Comparison of ENCODE assay signal across 9 mouse cellular contexts in the genomic region with DNA sequence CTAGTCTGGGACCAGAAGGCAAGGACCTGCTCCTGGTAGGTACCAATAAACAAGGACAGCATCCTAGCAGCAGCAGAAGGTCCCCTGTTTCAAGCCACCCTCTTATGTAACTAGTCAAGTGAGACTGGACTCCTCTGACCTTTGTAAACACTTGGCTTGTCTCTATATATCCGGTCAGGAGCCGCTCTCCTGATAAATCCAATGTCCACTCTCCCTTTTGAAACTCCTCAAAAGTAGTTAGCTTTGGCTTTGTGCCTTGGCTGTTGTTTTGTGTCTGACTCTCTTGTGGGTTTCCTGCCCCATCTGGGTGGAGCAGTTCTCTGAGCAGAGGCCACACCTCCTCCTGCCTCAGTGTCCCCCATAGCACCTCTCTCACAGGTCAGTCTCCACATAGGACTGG. TPM values are rescaled to one million over a fixed set of nuclear protein-coding genes. Genes with fewer than 3 reads are reported as not detected.
DNase-seq lines count a peak whose midpoint lies in the region; ATAC-seq and TF ChIP-seq lines count a peak whose summit lies in the region.
"Had no signal": no experiment of that assay in that cellular context is flagged by ENCODE, and none has a peak within 500 bp of the region (broad histone marks: within the 10 kb centered on the region; RNA-seq: fewer than 3 reads in every experiment).

No protein-coding gene starts in this region.

- no peak for ATAC-seq in lung, embryonic 15.5 days (ENCODE audit: borderline replicate concordance, extremely low read depth, low FRiP score, low TSS enrichment)
- ATAC-seq in heart, embryonic 12.5 days (ENCODE audit: insufficient number of reproducible peaks, low FRiP score), result peak; percentile 29
- ATAC-seq in frontal cortex, adult (ENCODE audit: low TSS enrichment), result no peak
- no peak for ATAC-seq in megakaryocyte-erythroid progenitor cell, adult 5-6 weeks (replicated peaks; ENCODE audit: low FRiP score, low TSS enrichment, poor library complexity, severe bottlenecking)

- H3K4me3 ChIP-seq in lung, embryonic 15.5 days, result no peak overlapping the region
- H3K4me3 ChIP-seq in lung, adult 2 months (replicated peaks; ENCODE audit: extremely low read depth, low read depth, low read length), result no peak overlapping the region
- H3K4me3 ChIP-seq in heart, embryonic 12.5 days, result no peak overlapping the region
- H3K4me3 ChIP-seq: erythroblast, embryonic 14.5 days had no signal

- H3K9me3 ChIP-seq in lung, embryonic 15.5 days, result no peaks in the 10 kb centered on the region
- H3K9me3 ChIP-seq in heart, embryonic 12.5 days (replicated peaks), result peaks cover 8% of the 10 kb centered on the region

- WGBS in lung, embryonic 15.5 days, result 43% methylated on average over 2 of the region's 2 CpGs
- WGBS in lung, adult 2 months, result 14% methylated on average over 2 of the region's 2 CpGs
- WGBS in heart, embryonic 12.5 days, result 69% methylated on average over 2 of the region's 2 CpGs

- no peaks in the 10 kb centered on the region for H3K36me3 ChIP-seq in lung, embryonic 15.5 days
- H3K36me3 ChIP-seq in heart, embryonic 12.5 days, result no peaks in the 10 kb centered on the region; the same call in 1 of the 2 replicates

- peaks cover 29% of the 10 kb centered on the region for H3K27me3 ChIP-seq in lung, embryonic 15.5 days
- peaks cover 28% of the 10 kb centered on the region for H3K27me3 ChIP-seq in heart, embryonic 12.5 days (replicated peaks)

- 0 out of 2 replicates have a peak overlapping the region, but pooled peaks have one; percentile 5 for H3K9ac ChIP-seq in lung, embryonic 15.5 days
- H3K9ac ChIP-seq in heart, embryonic 12.5 days, result 0 out of 2 replicates have a peak overlapping the region, but pooled peaks have one; percentile 16

- no peak for DNase-seq in lung, adult 2 months
- peak; percentile 76 for DNase-seq in kidney, postnatal 14 days
- peak; percentile 68 for DNase-seq in skeletal muscle tissue, adult 2 months (ENCODE audit: low read depth, low spot score)
- DNase-seq in gastrocnemius, adult 8-10 months (ENCODE audit: low spot score in 2 of 2), result no peak

- no peak for TF ChIP-seq POLR2A in lung, adult 2 months (IDR thresholded peaks at IDR 0.05; ENCODE audit: borderline replicate concordance, extremely low read depth, low read depth, low read length)

- H3K4me1 ChIP-seq in lung, embryonic 15.5 days, result peaks cover 39% of the 10 kb centered on the region
- H3K4me1 ChIP-seq in lung, adult 2 months (ENCODE audit: control insufficient read depth, insufficient read depth, low read length), result peaks cover 15% of the 10 kb centered on the region
- peaks cover 29% of the 10 kb centered on the region for H3K4me1 ChIP-seq in heart, embryonic 12.5 days (replicated peaks)

- TF ChIP-seq CTCF in lung, adult 2 months (IDR thresholded peaks at IDR 0.05; ENCODE audit: insufficient read depth, low read length), result no peak

- H3K4me2 ChIP-seq in lung, embryonic 15.5 days, result no peak overlapping the region
- no peak overlapping the region for H3K4me2 ChIP-seq in heart, embryonic 12.5 days

- peak overlapping the region; percentile 93 for H3K27ac ChIP-seq in lung, embryonic 15.5 days
- peak overlapping the region; percentile 90 for H3K27ac ChIP-seq in heart, embryonic 12.5 days (ENCODE audit: poor library complexity, severe bottlenecking)

RNA-seq across cellular contexts. Expression of a gene that starts 19.4 kb away (rescaled TPM):
- polyA plus RNA-seq in lung, embryonic 15.5 days (2015; fragmentation: Nextera tagmentation; extraction: Ambion mirVana), result 19.6 and 21.2 TPM in 2 replicates
- polyA plus RNA-seq in lung, adult 2 months (2012; rRNA removed), result 45.6 and 67.9 TPM in 2 replicates
- polyA plus RNA-seq in heart, embryonic 12.5 days (2016; fragmentation: Nextera tagmentation; extraction: Ambion mirVana), result 36.1 and 38.3 TPM in 2 replicates
- 100 to 1,000 TPM in 2 of 4 experiments, 10 to 100 TPM in 2; 88.9 to 111 (median 97.2) TPM for total RNA-seq in gastrocnemius, adult 8-10 months (2022)
- total RNA-seq in megakaryocyte-erythroid progenitor cell, adult 5-6 weeks (2014; fragmentation: Nextera tagmentation), result 18.2 and 21.3 TPM in 2 replicates
- 19.9 and 27.1 TPM in 2 replicates for total RNA-seq in megakaryocyte-erythroid progenitor cell, adult 5-6 weeks (2017)

RNA-seq across cellular contexts. Expression of a gene that starts 19.6 kb away (rescaled TPM):
- polyA plus RNA-seq in lung, embryonic 15.5 days (2015; fragmentation: Nextera tagmentation; extraction: Ambion mirVana), result 77.5 and 78.3 TPM in 2 replicates
- 26.9 and 29.3 TPM in 2 replicates for polyA plus RNA-seq in lung, adult 2 months (2012; rRNA removed)
- polyA plus RNA-seq in heart, embryonic 12.5 days (2016; fragmentation: Nextera tagmentation; extraction: Ambion mirVana), result 74.9 and 75.5 TPM in 2 replicates
- 10 to 100 TPM; 15.7 to 18.4 (median 17.2) TPM for total RNA-seq in gastrocnemius, adult 8-10 months (2022)
- total RNA-seq in megakaryocyte-erythroid progenitor cell, adult 5-6 weeks (2014; fragmentation: Nextera tagmentation), result 82.7 and 85.5 TPM in 2 replicates
- total RNA-seq in megakaryocyte-erythroid progenitor cell, adult 5-6 weeks (2017), result 28.1 and 28.8 TPM in 2 replicates

RNA-seq across cellular contexts. Expression of a gene that starts 19.6 kb away (rescaled TPM):
- 5.8 and 6.4 TPM in 2 replicates for polyA plus RNA-seq in lung, embryonic 15.5 days (2015; fragmentation: Nextera tagmentation; extraction: Ambion mirVana)
- polyA plus RNA-seq in lung, adult 2 months (2012; rRNA removed), result 3.6 and 16.8 TPM in 2 replicates
- polyA plus RNA-seq in heart, embryonic 12.5 days (2016; fragmentation: Nextera tagmentation; extraction: Ambion mirVana), result 0.53 and 0.84 TPM in 2 replicates
- total RNA-seq in gastrocnemius, adult 8-10 months (2022), result under 1 TPM in 1 of 4 experiments, not detected in 3; 0.04 TPM
- total RNA-seq in megakaryocyte-erythroid progenitor cell, adult 5-6 weeks (2014; fragmentation: Nextera tagmentation), result 0.32 TPM in 1 of 2 replicates, not detected in the other
- total RNA-seq in megakaryocyte-erythroid progenitor cell, adult 5-6 weeks (2017), result 0.69 and 0.80 TPM in 2 replicates

RNA-seq across cellular contexts. Expression of a gene that starts 50.3 kb away (rescaled TPM):
- polyA plus RNA-seq in lung, embryonic 15.5 days (2015; fragmentation: Nextera tagmentation; extraction: Ambion mirVana), result 29.7 and 35.9 TPM in 2 replicates
- 26.5 and 35.5 TPM in 2 replicates for polyA plus RNA-seq in lung, adult 2 months (2012; rRNA removed)
- polyA plus RNA-seq in heart, embryonic 12.5 days (2016; fragmentation: Nextera tagmentation; extraction: Ambion mirVana), result 37.2 and 37.5 TPM in 2 replicates
- total RNA-seq in gastrocnemius, adult 8-10 months (2022), result 10 to 100 TPM in 2 of 4 experiments, 1 to 10 TPM in 2; 8.3 to 12.8 (median 10.0) TPM
- total RNA-seq in megakaryocyte-erythroid progenitor cell, adult 5-6 weeks (2014; fragmentation: Nextera tagmentation), result 27.2 and 30.0 TPM in 2 replicates
- 21.6 and 32.0 TPM in 2 replicates for total RNA-seq in megakaryocyte-erythroid progenitor cell, adult 5-6 weeks (2017)

RNA-seq across cellular contexts. Expression of a gene that starts 55.8 kb away (rescaled TPM):
- polyA plus RNA-seq in lung, embryonic 15.5 days (2015; fragmentation: Nextera tagmentation; extraction: Ambion mirVana), result 89.8 and 95.4 TPM in 2 replicates
- polyA plus RNA-seq in lung, adult 2 months (2012; rRNA removed), result 29.7 and 42.9 TPM in 2 replicates
- polyA plus RNA-seq in heart, embryonic 12.5 days (2016; fragmentation: Nextera tagmentation; extraction: Ambion mirVana), result 73.9 and 74.8 TPM in 2 replicates
- 10 to 100 TPM; 86.7 to 99.9 (median 90.8) TPM for total RNA-seq in gastrocnemius, adult 8-10 months (2022)
- total RNA-seq in megakaryocyte-erythroid progenitor cell, adult 5-6 weeks (2014; fragmentation: Nextera tagmentation), result 68.2 and 80.6 TPM in 2 replicates
- total RNA-seq in megakaryocyte-erythroid progenitor cell, adult 5-6 weeks (2017), result 43.9 and 64.9 TPM in 2 replicates

Comparison
In these comparisons a context has a peak if more than half of its experiments do, and no peak if none do; other contexts are left out.
1. DNase-seq: peak in kidney, postnatal 14 days (single experiment) and skeletal muscle tissue, adult 2 months (single experiment); none in lung, adult 2 months (single experiment) and gastrocnemius, adult 8-10 months (0 of 2).